ENCODE assay signal across 7 mouse cellular contexts in genomic region chr1:72823751-72824706, GRCm38 (mm10). TPM values are rescaled to one million over a fixed set of nuclear protein-coding genes. Genes with fewer than 3 reads are reported as not detected.
DNase-seq lines count a peak whose midpoint lies in the region; ATAC-seq and TF ChIP-seq lines count a peak whose summit lies in the region.

Gene Igfbp2 (plus strand): TSS chr1:72824503.

- H3K27me3 ChIP-seq in embryonic facial prominence, embryonic 11.5 days (ENCODE audit: control insufficient read depth, insufficient read depth, low read length) = no peaks in the 10 kb centered on the region
- no peaks in the 10 kb centered on the region for H3K27me3 ChIP-seq in hindbrain, postnatal 0 days (ENCODE audit: insufficient read depth, low read length)
- H3K27me3 ChIP-seq in midbrain, embryonic 15.5 days (replicated peaks) = no peaks in the 10 kb centered on the region

- H3K9me3 ChIP-seq in embryonic facial prominence, embryonic 11.5 days (replicated peaks; ENCODE audit: control insufficient read depth, low read length) = no peaks in the 10 kb centered on the region
- H3K9me3 ChIP-seq in hindbrain, postnatal 0 days (ENCODE audit: low read length) = no peaks in the 10 kb centered on the region
- no peaks in the 10 kb centered on the region for H3K9me3 ChIP-seq in midbrain, embryonic 15.5 days

- no peak for TF ChIP-seq CTCF in hindbrain, postnatal 0 days (IDR thresholded peaks at IDR 0.05; ENCODE audit: low read depth)

- H3K9ac ChIP-seq in embryonic facial prominence, embryonic 11.5 days (replicated peaks; ENCODE audit: low read length) = peak within 1 kb of the TSS; percentile 84
- peak within 1 kb of the TSS; percentile 76 for H3K9ac ChIP-seq in hindbrain, postnatal 0 days (replicated peaks; ENCODE audit: low read length)
- H3K9ac ChIP-seq in midbrain, embryonic 15.5 days = peak within 1 kb of the TSS; percentile 78

- H3K4me2 ChIP-seq in embryonic facial prominence, embryonic 11.5 days (ENCODE audit: low read depth, low read length) = peak within 1 kb of the TSS; percentile 98
- peak within 1 kb of the TSS; percentile 97 for H3K4me2 ChIP-seq in hindbrain, postnatal 0 days (ENCODE audit: low read depth, low read length)
- H3K4me2 ChIP-seq in midbrain, embryonic 15.5 days = peak within 1 kb of the TSS; percentile 92

- ATAC-seq in embryonic facial prominence, embryonic 11.5 days (replicated peaks; ENCODE audit: insufficient number of reproducible peaks, low FRiP score, low TSS enrichment, low read depth) = peak; percentile 72
- ATAC-seq in hindbrain, postnatal 0 days = peak; percentile 80
- peak; percentile 84 for ATAC-seq in midbrain, embryonic 15.5 days (replicated peaks)

- intact Hi-C loops in left cerebral cortex, postnatal 25 days (cut with DNase I) = no loop called here

- under 1% methylated on average over 45 of the region's 58 CpGs for WGBS in embryonic facial prominence, embryonic 11.5 days
- 4% methylated on average over 49 of the region's 58 CpGs for WGBS in hindbrain, postnatal 0 days
- WGBS in midbrain, embryonic 15.5 days = under 1% methylated on average over 46 of the region's 58 CpGs

- no peaks in the 10 kb centered on the region for H3K36me3 ChIP-seq in embryonic facial prominence, embryonic 11.5 days (replicated peaks; ENCODE audit: control insufficient read depth, insufficient read depth, low read depth, low read length)
- no peaks in the 10 kb centered on the region for H3K36me3 ChIP-seq in hindbrain, postnatal 0 days (ENCODE audit: insufficient read depth, low read length)
- no peaks in the 10 kb centered on the region for H3K36me3 ChIP-seq in midbrain, embryonic 15.5 days (replicated peaks)

- peak within 1 kb of the TSS; percentile 72 for H3K4me3 ChIP-seq in embryonic facial prominence, embryonic 11.5 days (ENCODE audit: low read depth, low read length)
- peak within 1 kb of the TSS; percentile 76 for H3K4me3 ChIP-seq in hindbrain, postnatal 0 days (ENCODE audit: low read length)
- peak within 1 kb of the TSS; percentile 81 for H3K4me3 ChIP-seq in midbrain, embryonic 15.5 days

- peak; percentile 46 to 55 for DNase-seq in urinary bladder, adult 18-20 months (ENCODE audit: low spot score in 2 of 2)
- DNase-seq in urinary bladder, postnatal 10 days (ENCODE audit: low spot score) = no peak
- peak; percentile 85 for DNase-seq in embryonic facial prominence, embryonic 11.5 days (ENCODE audit: low spot score)
- peak; percentile 81 for DNase-seq in hindbrain, postnatal 0 days (ENCODE audit: low spot score)
- DNase-seq in left cerebral cortex, postnatal 25 days (ENCODE audit: low spot score in 2 of 2) = peak in 1 of 2 experiments; percentile 47
- peak; percentile 62 for DNase-seq in urinary bladder, adult 2 months (ENCODE audit: low spot score)

- peak within 1 kb of the TSS; percentile 75 for H3K27ac ChIP-seq in embryonic facial prominence, embryonic 11.5 days (replicated peaks; ENCODE audit: low read depth, low read length)
- peak within 1 kb of the TSS; percentile 71 for H3K27ac ChIP-seq in hindbrain, postnatal 0 days
- peak within 1 kb of the TSS; percentile 83 for H3K27ac ChIP-seq in midbrain, embryonic 15.5 days

- peaks cover 9% of the 10 kb centered on the region; the same call in 1 of the 2 replicates for H3K4me1 ChIP-seq in embryonic facial prominence, embryonic 11.5 days (ENCODE audit: control insufficient read depth, insufficient read depth, low read length)
- peaks cover 23% of the 10 kb centered on the region for H3K4me1 ChIP-seq in hindbrain, postnatal 0 days (ENCODE audit: insufficient read depth, low read length)
- peaks cover 38% of the 10 kb centered on the region for H3K4me1 ChIP-seq in midbrain, embryonic 15.5 days

RNA-seq across cellular contexts. Expression of gene Igfbp2, which starts in this region (rescaled TPM):
- polyA plus RNA-seq in embryonic facial prominence, embryonic 11.5 days (2014; fragmentation: Nextera tagmentation; extraction: Ambion mirVana) = 368 and 450 TPM in 2 replicates
- total RNA-seq in hindbrain, postnatal 0 days (2014; rRNA removed) = 686 and 698 TPM in 2 replicates
- 470 and 480 TPM in 2 replicates for polyA plus RNA-seq in hindbrain, postnatal 0 days (2015; fragmentation: Nextera tagmentation; extraction: Ambion mirVana)
- total RNA-seq in left cerebral cortex, postnatal 25 days (2021) = 10 to 100 TPM; 82.3 to 88.2 TPM
- 329 and 430 TPM in 2 replicates for polyA plus RNA-seq in midbrain, embryonic 15.5 days (2015; fragmentation: Nextera tagmentation; extraction: Ambion mirVana)
- 874 and 1,097 TPM in 2 replicates for polyA plus RNA-seq in urinary bladder, adult 2 months (2012; rRNA removed)
